Mouse (Mus musculus) kidney, postnatal 0 days (tissue): ENCODE results near the gene Vmn1r219. TPM values are rescaled to one million over a fixed set of nuclear protein-coding genes. Genes with fewer than 3 reads are reported as not detected.
"Not testable (repeated sequence)": the region's sequence is repeated elsewhere in the genome, so short reads cannot be mapped to it uniquely, and the experiment has no call there.

Source experiments
- ATAC-seq: fragments of 200-750 bp; cut with Nextera tagmentation; replicated peaks from 2 replicates; pipeline ENCODE4 v1.8.0; 2017; ENCODE audit warnings: low read depth, moderate number of reproducible peaks, moderate TSS enrichment, moderate library complexity; ENCODE audit not compliant: low FRiP score
- DNase-seq: peaks from one replicate; pipeline ENCODE4 v3.0.0-alpha.2; 2016; ENCODE audit warnings: low spot score
- H3K27ac ChIP-seq: fragments of 300-500 bp; sonication (generic); 2 replicates; pipeline ENCODE4 v1.5.1; 2014; ENCODE audit warnings: mild to moderate bottlenecking
- H3K27me3 ChIP-seq: fragments of 300-500 bp; sonication (generic); 2 replicates; pipeline ENCODE4 v1.6.1; 2014; ENCODE audit warnings: low read length, mixed read lengths; ENCODE audit not compliant: insufficient read depth
- H3K36me3 ChIP-seq: fragments of 300-500 bp; sonication (generic); 2 replicates; pipeline ENCODE4 v1.6.1; 2014; ENCODE audit warnings: low read length, mixed read lengths; ENCODE audit not compliant: insufficient read depth
- H3K4me1 ChIP-seq: fragments of 300-500 bp; sonication (generic); replicated peaks from 2 replicates; pipeline ENCODE4 v1.6.1; 2014; ENCODE audit warnings: antibody characterized with exemption, low read length, mixed read lengths; ENCODE audit not compliant: insufficient read depth
- H3K4me2 ChIP-seq: fragments of 300-500 bp; sonication (generic); 2 replicates; pipeline ENCODE4 v1.6.1; 2014; ENCODE audit warnings: mild to moderate bottlenecking, low read length, moderate library complexity, mixed read lengths
- H3K4me3 ChIP-seq: fragments of 300-500 bp; sonication (generic); replicated peaks from 2 replicates; pipeline ENCODE4 v1.5.1; 2014; ENCODE audit warnings: low read depth, low read length
- H3K9ac ChIP-seq: fragments of 300-500 bp; sonication (generic); 2 replicates; pipeline ENCODE4 v1.6.1; 2014; ENCODE audit warnings: low read depth, low read length
- H3K9me3 ChIP-seq: fragments of 300-500 bp; sonication (generic); replicated peaks from 2 replicates; pipeline ENCODE4 v1.6.1; 2016; ENCODE audit warnings: low read length, inconsistent platforms, mixed read lengths
- CTCF ChIP-seq: IDR thresholded peaks from 2 replicates; pipeline ENCODE4 v1.5.1; 2016; ENCODE audit warnings: antibody characterized with exemption, low read depth, mild to moderate bottlenecking, moderate library complexity
- WGBS: fragments of 180-500 bp; shearing (Covaris S2); extraction: QIAGEN DNeasy Blood & Tissue Kit; methylation state at CpG from one replicate; pipeline ENCODE4 v1.1.7; 2014; 5-methylcytosine and 5-hydroxymethylcytosine counted together
- polyA plus RNA-seq: library from polyadenylated mRNA; unstranded; fragments of >200 nt; fragmentation: Nextera tagmentation; extraction: Ambion mirVana; gene quantifications from 2 replicates; pipeline ENCODE4 v1.2.1, GENCODE M21; 2015

The Vmn1r219 gene
- polyA plus RNA-seq, 1 experiment from 2014 or later = not detected

- Histone ChIP-seq H3K36me3 (no peaks in the 10 kb centered on the region), H3K4me1 (no peaks in the 10 kb centered on the region), H3K4me3 (no peak within 1 kb of the TSS), H3K27ac (no peak within 1 kb of the TSS), H3K27me3 (no peaks in the 10 kb centered on the region), H3K9ac (no peak within 1 kb of the TSS), H3K4me2 (no peak within 1 kb of the TSS), H3K9me3 (no peaks in the 10 kb centered on the region)
- no peak for TF ChIP-seq CTCF
- ATAC-seq = no peak
- WGBS = 87% methylated on average over 2 of the region's 2 CpGs
- no peak for DNase-seq
Measured at GRCm38 (mm10) chr13:23187875-23188274, 28.8 kb downstream of the Vmn1r219 start, which contains the start of gene Vmn1r220. Gene Vmn1r220, minus strand, starts transcription at chr13:23187975.

GRCm38 (mm10) chr13:23203885-23204284, 44.8 kb downstream of the Vmn1r219 start:
- DNase-seq, H3K36me3 ChIP-seq, H3K27ac ChIP-seq, H3K9me3 ChIP-seq, H3K4me2 ChIP-seq, H3K4me1 ChIP-seq, H3K27me3 ChIP-seq, H3K9ac ChIP-seq, H3K4me3 ChIP-seq, ATAC-seq: not testable (repeated sequence)
- WGBS = 73% methylated on average over 1 of the region's 1 CpGs

DNA sequence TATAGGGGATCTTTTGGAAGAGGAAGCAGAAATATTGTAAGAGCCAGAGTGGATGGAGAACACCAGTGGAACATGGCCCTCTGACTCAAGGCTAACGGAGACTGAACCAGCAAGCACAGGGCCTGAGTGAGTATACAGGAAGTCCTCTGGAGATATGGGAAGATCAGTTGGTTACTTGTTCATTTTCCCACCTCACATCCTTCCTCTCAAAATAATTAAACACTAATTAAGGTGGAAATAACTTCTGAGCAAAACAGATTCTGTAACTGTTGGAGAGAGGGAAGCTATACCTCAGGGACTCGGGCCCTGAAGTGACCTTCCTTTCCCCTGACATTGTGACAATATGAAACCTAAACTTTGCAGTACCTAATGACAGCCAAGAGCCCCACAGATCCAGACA, 54.7 kb downstream of the Vmn1r219 start, which contains the start of gene Vmn1r221:
Gene Vmn1r221, plus strand, starts transcription at position 301 of the 400 bp plus-strand sequence.
- not testable (repeated sequence) for H3K36me3 ChIP-seq, DNase-seq, H3K9ac ChIP-seq, H3K4me2 ChIP-seq, H3K27me3 ChIP-seq, H3K9me3 ChIP-seq, H3K4me1 ChIP-seq, ATAC-seq, H3K27ac ChIP-seq, H3K4me3 ChIP-seq
- WGBS = 85% methylated on average over 2 of the region's 2 CpGs

Other genes starting within 250 kb of the Vmn1r219 start
- gene Vmn1r213, start 151.7 kb upstream of the Vmn1r219 start, polyA plus RNA-seq = not detected in 2 replicates
- not detected in 2 replicates for gene Vmn1r214, start 128.9 kb upstream of the Vmn1r219 start, polyA plus RNA-seq
- gene Vmn1r215, start 91.3 kb upstream of the Vmn1r219 start, polyA plus RNA-seq = not detected in 2 replicates
- gene Vmn1r217, start 41.1 kb upstream of the Vmn1r219 start, polyA plus RNA-seq = not detected in 2 replicates
- not detected in 2 replicates for gene Vmn1r218, start 26.2 kb upstream of the Vmn1r219 start, polyA plus RNA-seq
- not detected in 2 replicates for gene Vmn1r220, start 28.7 kb downstream of the Vmn1r219 start, polyA plus RNA-seq
- gene Vmn1r221, start 54.8 kb downstream of the Vmn1r219 start, polyA plus RNA-seq = not detected in 2 replicates
- not detected in 2 replicates for gene Vmn1r222, start 76.6 kb downstream of the Vmn1r219 start, polyA plus RNA-seq
- not detected in 2 replicates for gene Vmn1r223, start 87.8 kb downstream of the Vmn1r219 start, polyA plus RNA-seq
- gene Zfp322a, start 209.9 kb downstream of the Vmn1r219 start, polyA plus RNA-seq = 34.0 and 37.8 TPM in 2 replicates